Mouse (Mus musculus): ENCODE data around the gene Cbr4.

Gene Cbr4

GRCm38 (mm10) chr8:61488631-61489030, 1.1 kb downstream of the Cbr4 start:
- DNase-seq (ENCODE audit: low spot score in 2 of 2) = no peak

GRCm38 (mm10) chr8:61497110-61497509, 9.6 kb downstream of the Cbr4 start:
- no peak for DNase-seq (ENCODE audit: low spot score in 2 of 2)

DNA sequence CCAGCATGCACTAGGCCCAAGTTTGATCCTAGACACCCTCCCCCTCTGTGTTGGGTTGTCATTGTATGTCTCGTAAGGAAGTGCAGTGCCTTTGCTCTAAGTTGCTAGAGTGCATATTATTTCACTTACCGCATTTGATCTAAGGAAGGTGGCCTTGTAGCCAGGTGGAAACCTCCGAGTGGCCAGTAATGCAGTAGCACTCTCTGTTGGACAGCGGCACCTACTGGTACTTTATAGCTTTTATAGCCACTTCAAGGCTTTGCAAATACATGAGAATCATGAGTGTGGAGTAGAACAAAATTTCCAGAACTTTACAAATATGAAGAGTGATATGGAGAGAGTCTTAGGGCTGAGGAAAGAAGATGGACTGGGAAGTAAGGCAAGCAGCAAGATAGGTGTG, 11.5 kb downstream of the Cbr4 start:
- no peak for DNase-seq (ENCODE audit: low spot score in 2 of 2)

DNA sequence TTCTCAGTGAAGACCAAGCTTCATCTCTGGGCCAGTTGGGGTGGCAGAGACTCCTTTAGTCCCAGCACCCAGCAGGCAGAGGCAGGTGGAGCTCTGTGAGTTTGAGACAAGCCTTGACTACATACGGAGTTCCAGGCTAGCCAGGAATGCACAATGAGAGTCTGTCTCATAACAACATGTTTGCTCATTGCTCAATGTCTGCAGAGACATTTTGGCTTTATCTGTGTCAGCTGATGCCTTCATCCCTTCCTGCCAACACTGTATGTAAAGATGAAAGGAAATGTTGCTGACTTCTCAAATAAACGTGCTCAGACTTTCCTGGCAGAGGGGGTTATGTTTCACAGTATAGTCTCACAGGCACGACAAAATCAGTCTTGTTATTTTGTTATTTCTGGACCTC, 13.4 kb downstream of the Cbr4 start:
- DNase-seq (ENCODE audit: low spot score in 2 of 2) = no peak

DNA sequence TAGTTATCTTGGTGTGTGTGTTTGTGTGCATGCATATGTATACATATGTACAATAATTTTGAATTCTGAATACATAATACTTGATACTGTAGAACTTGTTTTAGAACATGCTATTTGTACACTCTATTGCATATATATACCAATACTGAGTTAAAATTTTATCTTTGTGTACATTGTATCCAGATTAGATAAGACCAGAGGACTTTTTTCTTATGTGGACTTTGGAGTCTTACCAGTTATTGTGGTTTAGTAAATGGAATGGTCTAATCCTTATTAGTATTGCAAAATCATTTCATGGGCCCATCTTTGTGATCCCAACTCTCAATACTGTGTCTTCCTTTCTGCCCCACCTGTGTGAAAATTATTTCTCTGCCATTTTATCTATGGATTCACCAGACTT, 14.7 kb downstream of the Cbr4 start:
- no peak for DNase-seq (ENCODE audit: low spot score in 2 of 2)

DNA sequence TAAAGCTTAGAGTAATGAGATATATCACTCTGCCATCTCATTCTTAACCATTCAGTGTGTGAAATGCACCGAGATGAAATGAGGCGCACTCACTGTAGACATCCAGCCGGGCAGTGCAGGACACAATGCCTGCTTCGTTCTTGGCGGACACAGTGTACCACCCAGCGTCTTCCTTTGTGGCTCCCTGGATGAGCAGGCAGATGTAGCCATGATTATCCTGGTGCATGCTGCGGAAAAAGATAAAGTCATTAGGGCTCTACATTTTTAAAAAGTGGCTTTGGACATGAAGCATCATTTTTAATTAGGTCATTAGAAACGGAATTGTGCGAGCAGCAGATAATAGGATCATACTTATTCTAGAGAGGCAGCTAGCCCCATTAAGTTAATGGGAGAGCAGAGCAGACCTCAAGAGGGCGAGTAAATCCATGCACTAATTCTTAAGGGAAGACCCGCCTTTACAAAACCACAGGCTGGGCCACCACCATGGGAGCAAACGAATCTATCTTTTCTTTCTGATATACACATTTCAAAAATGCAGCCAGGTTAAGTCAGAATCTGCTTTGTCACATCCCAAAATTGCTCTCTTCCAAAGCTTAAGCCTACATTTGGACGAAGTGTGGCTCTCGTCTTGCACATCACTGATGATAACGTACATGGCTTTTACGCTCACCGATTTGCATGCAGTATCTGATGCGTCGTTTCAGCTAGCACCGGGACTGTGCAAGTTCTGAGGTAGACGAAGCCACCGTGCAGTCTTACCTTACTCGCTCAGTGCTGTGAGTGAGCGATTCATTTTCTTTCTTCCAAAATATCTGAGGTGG, 27.8 kb downstream of the Cbr4 start:
- DNase-seq (ENCODE audit: low spot score in 2 of 2) = no peak

GRCm38 (mm10) chr8:61515931-61516744, 28.6 kb downstream of the Cbr4 start:
- peak; percentile 82 to 85 for DNase-seq (ENCODE audit: low spot score in 2 of 2)

GRCm38 (mm10) chr8:61516745-61517501, 29.4 kb downstream of the Cbr4 start:
- no peak for DNase-seq (ENCODE audit: low spot score in 2 of 2)

DNA sequence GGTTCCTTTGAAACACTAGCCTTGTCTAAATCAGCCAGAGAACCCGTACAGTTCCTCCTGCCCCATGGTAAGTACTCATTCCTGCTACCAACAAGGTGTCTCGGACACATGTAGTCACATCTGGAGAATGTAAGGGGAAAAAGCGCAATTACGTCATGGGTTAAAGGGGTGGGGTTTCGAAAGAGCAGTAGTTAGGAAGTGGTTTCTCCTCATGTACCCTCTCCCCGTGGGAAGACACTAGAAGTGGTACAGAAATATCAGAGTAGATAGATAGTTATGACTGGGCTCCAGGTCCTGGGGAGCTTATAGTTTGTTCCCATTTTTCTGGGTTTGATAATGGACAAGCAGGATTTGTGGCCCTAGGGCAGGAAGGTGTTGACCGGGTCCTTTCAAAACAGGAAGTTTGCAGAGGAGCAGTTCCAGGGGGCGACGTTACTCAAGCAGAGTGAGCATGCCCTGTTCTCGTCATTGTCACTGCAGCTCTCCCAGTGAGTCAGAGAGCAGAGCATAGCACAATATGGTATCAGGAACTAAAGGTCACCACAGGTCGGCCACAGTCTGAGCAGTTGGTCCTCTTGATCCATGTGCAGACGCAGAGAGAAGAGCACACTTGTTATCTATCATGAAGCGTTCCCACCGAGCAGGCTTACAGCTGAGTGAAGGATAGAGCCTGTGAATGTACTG, 30.1 kb downstream of the Cbr4 start:
- DNase-seq (ENCODE audit: low spot score in 2 of 2) = no peak

GRCm38 (mm10) chr8:61522132-61522531, 34.6 kb downstream of the Cbr4 start:
- DNase-seq (ENCODE audit: low spot score in 2 of 2) = peak; percentile 13 to 42

DNA sequence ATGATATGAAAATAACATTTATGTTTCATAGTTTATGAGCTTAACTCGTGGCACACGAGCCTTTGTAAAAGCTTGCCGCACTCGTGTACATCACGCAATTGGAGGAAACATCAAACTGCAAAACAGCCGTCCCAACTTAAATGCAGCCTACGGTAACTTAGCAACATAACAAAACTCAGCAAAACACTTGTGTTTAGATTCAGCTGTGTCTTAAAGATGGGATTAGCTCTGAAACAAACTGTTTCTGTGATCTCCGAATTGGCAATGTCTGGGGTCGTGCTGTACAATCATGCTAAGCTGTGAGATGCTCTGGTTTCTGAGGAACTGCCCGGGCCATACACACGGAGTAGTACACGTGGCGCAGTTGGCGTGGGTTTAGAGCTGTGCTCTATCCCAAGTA, 39.5 kb downstream of the Cbr4 start:
- DNase-seq (ENCODE audit: low spot score in 2 of 2) = no peak

DNA sequence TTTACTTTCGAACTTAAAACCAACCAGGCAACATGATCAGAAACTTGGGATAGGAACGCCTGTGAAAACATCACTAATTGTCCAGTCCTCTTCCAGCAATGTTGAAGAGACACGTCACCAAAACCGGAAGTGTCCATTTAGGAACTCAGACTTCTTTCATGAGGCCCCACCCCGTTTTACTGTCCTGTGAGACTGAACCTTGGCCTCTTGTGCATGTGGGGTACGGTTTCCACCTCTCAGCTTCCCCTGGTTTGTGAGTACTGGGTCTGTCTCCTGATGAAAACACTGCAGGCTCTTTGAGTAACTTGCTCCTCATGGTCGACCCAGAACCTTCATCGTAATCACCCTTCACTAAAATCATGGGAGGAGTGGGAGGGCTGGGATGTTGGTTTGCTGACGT, 40.7 kb downstream of the Cbr4 start:
- no peak for DNase-seq (ENCODE audit: low spot score in 2 of 2)

GRCm38 (mm10) chr8:61528642-61529041, 41.1 kb downstream of the Cbr4 start:
- no peak for DNase-seq (ENCODE audit: low spot score in 2 of 2)

DNA sequence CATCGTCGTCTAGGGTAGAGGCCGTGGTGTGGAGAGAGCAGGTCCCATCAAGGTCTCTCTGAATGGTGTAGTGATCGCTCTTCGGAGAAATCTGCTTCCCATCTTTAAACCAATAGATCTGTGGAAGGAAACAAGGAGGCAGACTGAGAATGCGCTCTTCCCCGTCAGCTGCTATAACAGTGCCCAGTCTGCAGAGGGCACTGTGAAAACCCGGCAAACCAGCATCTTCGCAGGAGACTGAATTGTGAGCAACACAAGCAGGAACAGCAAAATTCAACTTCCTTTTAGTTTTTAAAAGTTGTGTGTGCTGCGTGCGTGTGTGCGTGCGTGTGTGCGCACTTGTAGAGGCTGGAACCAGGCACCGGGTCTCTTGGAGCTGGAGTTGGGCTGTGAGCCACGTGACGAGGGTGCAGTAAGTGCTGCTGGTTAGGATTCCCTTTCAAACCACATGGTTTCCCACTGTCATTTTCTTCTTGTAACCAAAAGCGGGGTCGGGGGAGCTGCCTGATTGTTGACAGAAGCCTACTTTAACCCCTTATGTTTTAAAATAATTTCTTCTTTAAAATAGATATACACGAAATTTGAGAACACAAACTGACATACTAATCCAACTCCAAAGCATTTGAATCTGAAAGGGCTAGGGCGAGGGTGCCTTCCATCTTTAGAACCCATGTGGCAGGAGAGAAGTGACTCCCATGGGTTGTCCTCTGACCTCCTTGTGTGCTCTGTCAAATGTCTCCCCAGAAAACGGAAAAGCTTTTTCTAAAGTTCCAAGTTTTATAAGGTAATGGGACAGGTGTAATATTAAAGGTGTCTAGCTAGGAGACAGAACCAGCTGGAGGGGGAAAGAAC, 44.6 kb downstream of the Cbr4 start:
- no peak for DNase-seq (ENCODE audit: low spot score in 2 of 2)

- DNase-seq (ENCODE audit: low spot score in 2 of 2) = no peak
Measured at GRCm38 (mm10) chr8:61532831-61533230, 45.3 kb downstream of the Cbr4 start.

DNA sequence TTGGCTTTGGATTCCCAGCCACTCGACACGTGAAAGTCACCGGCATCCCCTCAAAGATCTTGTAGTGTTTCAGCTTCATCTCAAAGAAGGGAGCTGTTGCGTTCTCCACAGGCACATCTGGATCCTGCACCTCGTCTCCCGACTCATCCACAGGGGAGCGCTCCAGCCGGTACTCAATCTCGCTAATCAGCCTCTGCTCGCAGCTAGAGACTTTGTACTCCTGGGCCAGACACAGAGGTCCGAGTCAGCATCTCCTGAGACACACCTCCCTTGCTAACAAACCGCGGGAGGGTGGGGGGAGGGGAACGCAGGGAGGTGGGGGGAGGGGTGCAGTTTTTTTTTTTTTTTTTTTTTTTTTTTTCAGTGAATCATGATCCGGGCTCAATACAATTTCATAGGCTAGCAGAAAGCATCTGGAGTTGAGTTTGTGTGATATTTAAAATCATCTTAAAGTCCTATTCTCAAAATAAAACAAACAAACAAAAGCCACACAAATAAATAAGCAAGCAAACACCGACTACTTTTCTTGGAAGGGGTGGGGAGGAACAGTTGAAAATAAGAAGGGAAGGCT, 45.9 kb downstream of the Cbr4 start:
- no peak for DNase-seq (ENCODE audit: low spot score in 2 of 2)

DNA sequence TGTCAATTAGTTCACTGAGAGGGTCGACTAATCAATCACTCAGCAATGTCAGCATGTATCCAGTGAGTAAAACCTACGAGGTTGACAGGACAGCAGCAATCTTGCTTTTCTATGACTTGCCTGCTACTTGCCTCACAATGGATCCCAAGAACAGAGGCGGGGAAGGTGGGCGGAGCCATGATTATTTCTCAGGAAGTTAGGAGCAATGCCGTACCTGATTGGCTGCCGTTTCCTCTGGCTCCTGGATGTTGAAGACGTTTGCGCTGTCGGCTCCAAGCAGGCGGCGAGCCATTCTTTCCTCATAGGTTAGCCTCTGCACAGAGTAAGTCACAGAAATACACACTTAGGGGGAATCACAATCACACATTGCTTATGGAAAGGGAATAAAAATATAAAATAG, 47.9 kb downstream of the Cbr4 start:
- DNase-seq (ENCODE audit: low spot score in 2 of 2) = no peak

- DNase-seq (ENCODE audit: low spot score in 2 of 2) = no peak
Measured at GRCm38 (mm10) chr8:61537471-61537870, 49.9 kb downstream of the Cbr4 start.

GRCm38 (mm10) chr8:61539828-61540500, 52.4 kb downstream of the Cbr4 start:
- peak; percentile 91 to 96 for DNase-seq (ENCODE audit: low spot score in 2 of 2)

- no peak for DNase-seq (ENCODE audit: low spot score in 2 of 2)
Measured at GRCm38 (mm10) chr8:61549585-61549984, 62.1 kb downstream of the Cbr4 start.
